Mouse (Mus musculus) neural tube, embryonic 15.5 days (tissue): Measurements from ENCODE around the gene Ankrd6. TPM values are rescaled to one million over a fixed set of nuclear protein-coding genes. Genes with fewer than 3 reads are reported as not detected.
A peak's percentile ranks its signal among the peaks of the same experiment; 100 is the strongest.

Experiments
- ATAC-seq: fragments of 200-750 bp; cut with Nextera tagmentation; 2 replicates; pipeline ENCODE4 v1.8.0; 2017; ENCODE audit warnings: mild to moderate bottlenecking, moderate TSS enrichment, moderate library complexity; ENCODE audit not compliant: low FRiP score
- H3K27ac ChIP-seq: fragments of 300-500 bp; sonication (generic); replicated peaks from 2 replicates; pipeline ENCODE4 v1.5.1; 2015; ENCODE audit warnings: mild to moderate bottlenecking, inconsistent platforms
- H3K27me3 ChIP-seq: fragments of 300-500 bp; sonication (generic); replicated peaks from 2 replicates; pipeline ENCODE4 v1.6.1; 2015; ENCODE audit warnings: inconsistent platforms
- H3K36me3 ChIP-seq: fragments of 300-500 bp; sonication (generic); 2 replicates; pipeline ENCODE4 v1.6.1; 2015; ENCODE audit warnings: inconsistent platforms
- H3K4me1 ChIP-seq: fragments of 300-500 bp; sonication (generic); 2 replicates; pipeline ENCODE4 v1.6.1; 2015; ENCODE audit warnings: inconsistent platforms
- H3K4me2 ChIP-seq: fragments of 300-500 bp; sonication (generic); 2 replicates; pipeline ENCODE4 v1.6.1; 2015; ENCODE audit warnings: inconsistent platforms, mild to moderate bottlenecking, moderate library complexity
- H3K4me3 ChIP-seq: fragments of 300-500 bp; sonication (generic); replicated peaks from 2 replicates; pipeline ENCODE4 v1.5.1; 2015; ENCODE audit warnings: mild to moderate bottlenecking, inconsistent platforms
- H3K9ac ChIP-seq: fragments of 300-500 bp; sonication (generic); replicated peaks from 2 replicates; pipeline ENCODE4 v1.6.1; 2015; ENCODE audit warnings: mild to moderate bottlenecking, inconsistent platforms
- H3K9me3 ChIP-seq: fragments of 300-500 bp; sonication (generic); replicated peaks from 2 replicates; pipeline ENCODE4 v1.6.1; 2016; ENCODE audit warnings: inconsistent platforms
- WGBS: fragments of 180-500 bp; shearing (Covaris S2); methylation state at CpG from one replicate; pipeline ENCODE4 v1.1.7; 2015; ENCODE audit warnings: mixed read lengths; 5-methylcytosine and 5-hydroxymethylcytosine counted together
- polyA plus RNA-seq: library from polyadenylated mRNA; unstranded; fragments of >200 nt; fragmentation: Nextera tagmentation; extraction: Ambion mirVana; gene quantifications from 2 replicates; pipeline ENCODE4 v1.2.1, GENCODE M21; 2015

The Ankrd6 gene
- polyA plus RNA-seq, 1 experiment from 2014 or later, result 21.0 TPM

GRCm38 (mm10) chr4:32891341-32891740 is 59.3 kb downstream of the Ankrd6 start:
- no peak overlapping the region for H3K4me2 ChIP-seq
- no peak overlapping the region for H3K27ac ChIP-seq
- WGBS, result 60% methylated on average over 10 of the region's 10 CpGs
- no peak for ATAC-seq
- H3K36me3 ChIP-seq, result 0 out of 2 replicates have a peak, but pooled peaks cover 7% of the 10 kb centered on the region
- peaks cover 13% of the 10 kb centered on the region for H3K4me1 ChIP-seq
- H3K4me3 ChIP-seq, result no peak overlapping the region
- H3K9me3 ChIP-seq, result peaks cover 20% of the 10 kb centered on the region; the same call in 1 of the 2 replicates
- no peak overlapping the region for H3K9ac ChIP-seq
- H3K27me3 ChIP-seq, result 0 out of 2 replicates have a peak, but pooled peaks cover 3% of the 10 kb centered on the region

GRCm38 (mm10) chr4:32890735-32891098 is 59.9 kb downstream of the Ankrd6 start:
- no peak overlapping the region for H3K4me3 ChIP-seq
- 0 out of 2 replicates have a peak, but pooled peaks cover 3% of the 10 kb centered on the region for H3K27me3 ChIP-seq
- H3K4me1 ChIP-seq, result peaks cover 13% of the 10 kb centered on the region
- no peak overlapping the region for H3K4me2 ChIP-seq
- no peak overlapping the region for H3K9ac ChIP-seq
- ATAC-seq, result no peak
- WGBS, result 64% methylated on average over 5 of the region's 5 CpGs
- 0 out of 2 replicates have a peak overlapping the region, but pooled peaks have one; percentile 58 for H3K27ac ChIP-seq
- H3K36me3 ChIP-seq, result 0 out of 2 replicates have a peak, but pooled peaks cover 7% of the 10 kb centered on the region
- H3K9me3 ChIP-seq, result peaks cover 20% of the 10 kb centered on the region; the same call in 1 of the 2 replicates

- 44% methylated on average over 10 of the region's 10 CpGs for WGBS
- Histone ChIP-seq H3K27me3 (0 out of 2 replicates have a peak, but pooled peaks cover 3% of the 10 kb centered on the region), H3K4me2 (no peak overlapping the region), H3K36me3 (0 out of 2 replicates have a peak, but pooled peaks cover 7% of the 10 kb centered on the region), H3K9me3 (peaks cover 18% of the 10 kb centered on the region; the same call in 1 of the 2 replicates), H3K27ac (peak overlapping the region; percentile 58), H3K9ac (no peak overlapping the region), H3K4me3 (no peak overlapping the region), H3K4me1 (peaks cover 13% of the 10 kb centered on the region)
- ATAC-seq, result no peak
Measured at GRCm38 (mm10) chr4:32889996-32890734, 60.5 kb downstream of the Ankrd6 start.

- Histone ChIP-seq H3K27ac (peak overlapping the region; percentile 58; the same call in 1 of the 2 replicates), H3K4me1 (peaks cover 18% of the 10 kb centered on the region), H3K9me3 (0 out of 2 replicates have a peak, but pooled peaks cover 9% of the 10 kb centered on the region), H3K4me3 (no peak overlapping the region), H3K36me3 (0 out of 2 replicates have a peak, but pooled peaks cover 3% of the 10 kb centered on the region), H3K4me2 (peak overlapping the region; percentile 21; the same call in 1 of the 2 replicates), H3K27me3 (0 out of 2 replicates have a peak, but pooled peaks cover 3% of the 10 kb centered on the region), H3K9ac (no peak overlapping the region)
- 39% methylated on average over 11 of the region's 11 CpGs for WGBS
- ATAC-seq, result peak; percentile 51
Measured at GRCm38 (mm10) chr4:32889246-32889645, 61.4 kb downstream of the Ankrd6 start.

- H3K36me3 ChIP-seq, result no peaks in the 10 kb centered on the region
- no peak for ATAC-seq
- WGBS, result 96% methylated on average over 3 of the region's 3 CpGs
- H3K4me1 ChIP-seq, result peaks cover 18% of the 10 kb centered on the region
- no peak overlapping the region for H3K9ac ChIP-seq
- no peak overlapping the region for H3K4me3 ChIP-seq
- H3K27me3 ChIP-seq, result no peaks in the 10 kb centered on the region
- no peak overlapping the region for H3K27ac ChIP-seq
- H3K4me2 ChIP-seq, result no peak overlapping the region
- H3K9me3 ChIP-seq, result no peaks in the 10 kb centered on the region
Measured at GRCm38 (mm10) chr4:32886479-32886878, 64.2 kb downstream of the Ankrd6 start.

- peak; percentile 34; the same call in 1 of the 2 replicates for ATAC-seq
- no peak overlapping the region for H3K9ac ChIP-seq
- 0 out of 2 replicates have a peak, but pooled peaks cover 4% of the 10 kb centered on the region for H3K27me3 ChIP-seq
- no peaks in the 10 kb centered on the region for H3K9me3 ChIP-seq
- no peak overlapping the region for H3K4me3 ChIP-seq
- H3K27ac ChIP-seq, result no peak overlapping the region
- no peaks in the 10 kb centered on the region for H3K36me3 ChIP-seq
- peaks cover 8% of the 10 kb centered on the region; the same call in 1 of the 2 replicates for H3K4me1 ChIP-seq
- 17% methylated on average over 9 of the region's 9 CpGs for WGBS
- no peak overlapping the region for H3K4me2 ChIP-seq
Measured at GRCm38 (mm10) chr4:32884599-32884998, 66.0 kb downstream of the Ankrd6 start.

- WGBS, result 80% methylated on average over 4 of the region's 4 CpGs
- ATAC-seq, result no peak
- H3K27ac ChIP-seq, result no peak overlapping the region
Measured at GRCm38 (mm10) chr4:32881001-32881400, 69.6 kb downstream of the Ankrd6 start.

GRCm38 (mm10) chr4:32874669-32875068 is 76.0 kb downstream of the Ankrd6 start:
- H3K27ac ChIP-seq, result no peak overlapping the region
- H3K27me3 ChIP-seq, result 0 out of 2 replicates have a peak, but pooled peaks cover 5% of the 10 kb centered on the region
- 82% methylated on average over 4 of the region's 4 CpGs for WGBS
- no peak overlapping the region for H3K9ac ChIP-seq
- H3K36me3 ChIP-seq, result no peaks in the 10 kb centered on the region
- ATAC-seq, result no peak
- H3K9me3 ChIP-seq, result no peaks in the 10 kb centered on the region
- H3K4me1 ChIP-seq, result no peaks in the 10 kb centered on the region
- H3K4me2 ChIP-seq, result no peak overlapping the region
- no peak overlapping the region for H3K4me3 ChIP-seq

More at GRCm38 (mm10) chr4:32881001-32881400, 69.6 kb downstream of the Ankrd6 start:
- Histone ChIP-seq H3K9ac (no peak overlapping the region), H3K27me3 (0 out of 2 replicates have a peak, but pooled peaks cover 4% of the 10 kb centered on the region), H3K36me3 (no peaks in the 10 kb centered on the region), H3K4me3 (no peak overlapping the region), H3K4me2 (no peak overlapping the region), H3K4me1 (peaks cover 5% of the 10 kb centered on the region; the same call in 1 of the 2 replicates), H3K9me3 (no peaks in the 10 kb centered on the region)

- 82% methylated on average over 8 of the region's 8 CpGs for WGBS
- H3K4me2 ChIP-seq, result no peak overlapping the region
- H3K4me1 ChIP-seq, result no peaks in the 10 kb centered on the region
- no peak overlapping the region for H3K27ac ChIP-seq
- ATAC-seq, result no peak; the same call in 1 of the 2 replicates
- no peak overlapping the region for H3K9ac ChIP-seq
- H3K4me3 ChIP-seq, result no peak overlapping the region
- H3K36me3 ChIP-seq, result no peaks in the 10 kb centered on the region
- 0 out of 2 replicates have a peak, but pooled peaks cover 5% of the 10 kb centered on the region for H3K27me3 ChIP-seq
- no peaks in the 10 kb centered on the region for H3K9me3 ChIP-seq
Measured at GRCm38 (mm10) chr4:32872189-32872749, 78.4 kb downstream of the Ankrd6 start.

- H3K27me3 ChIP-seq, result 0 out of 2 replicates have a peak, but pooled peaks cover 8% of the 10 kb centered on the region
- no peak overlapping the region for H3K27ac ChIP-seq
- no peaks in the 10 kb centered on the region for H3K36me3 ChIP-seq
- no peaks in the 10 kb centered on the region for H3K9me3 ChIP-seq
- H3K4me1 ChIP-seq, result peaks cover 6% of the 10 kb centered on the region
- no peak overlapping the region for H3K4me2 ChIP-seq
- no peak for ATAC-seq
- no peak overlapping the region for H3K9ac ChIP-seq
- no peak overlapping the region for H3K4me3 ChIP-seq
- 82% methylated on average over 9 of the region's 9 CpGs for WGBS
Measured at GRCm38 (mm10) chr4:32869370-32869769, 81.3 kb downstream of the Ankrd6 start.

- Histone ChIP-seq H3K36me3 (no peaks in the 10 kb centered on the region), H3K4me1 (peaks cover 11% of the 10 kb centered on the region), H3K4me3 (no peak overlapping the region), H3K27ac (no peak overlapping the region), H3K27me3 (0 out of 2 replicates have a peak, but pooled peaks cover 8% of the 10 kb centered on the region), H3K9me3 (no peaks in the 10 kb centered on the region), H3K9ac (no peak overlapping the region), H3K4me2 (no peak overlapping the region)
- WGBS, result 61% methylated on average over 8 of the region's 8 CpGs
- ATAC-seq, result no peak
Measured at GRCm38 (mm10) chr4:32868858-32869257, 81.8 kb downstream of the Ankrd6 start.
